Mouse (Mus musculus): ENCODE results near the gene Vmn1r104. TPM values are rescaled to one million over a fixed set of nuclear protein-coding genes. Genes with fewer than 3 reads are reported as not detected.
"Not testable (repeated sequence)": the region's sequence is repeated elsewhere in the genome, so short reads cannot be mapped to it uniquely, and the experiment has no call there.

Vmn1r104 gene
- not detected for total RNA-seq (2021)
- long read RNA-seq, experiment 1: 0 reads
- long read RNA-seq, experiment 2: 0 reads

- H3K4me3 ChIP-seq; DNase-seq (ENCODE audit: extremely low spot score in 1 of 2, low spot score in 2 of 2); intact Hi-C loops (cut with DNase I): not testable (repeated sequence)
Observed at GRCm38 (mm10) chr7:20533537-20533936, at the start of gene Vmn1r104. Vmn1r104 (plus strand) TSS chr7:20533837.

GRCm38 (mm10) chr7:20510434-20510833, 23.2 kb upstream of the Vmn1r104 start, which contains the start of gene Vmn1r103:
Vmn1r103 (minus strand) TSS chr7:20510534.
- DNase-seq (ENCODE audit: extremely low spot score in 1 of 2, low spot score in 2 of 2); H3K4me3 ChIP-seq; H3K27ac ChIP-seq; intact Hi-C loops (cut with DNase I): not testable (repeated sequence)

More at GRCm38 (mm10) chr7:20533537-20533936, at the start of gene Vmn1r104:
- not testable (repeated sequence) for H3K27ac ChIP-seq

DNA sequence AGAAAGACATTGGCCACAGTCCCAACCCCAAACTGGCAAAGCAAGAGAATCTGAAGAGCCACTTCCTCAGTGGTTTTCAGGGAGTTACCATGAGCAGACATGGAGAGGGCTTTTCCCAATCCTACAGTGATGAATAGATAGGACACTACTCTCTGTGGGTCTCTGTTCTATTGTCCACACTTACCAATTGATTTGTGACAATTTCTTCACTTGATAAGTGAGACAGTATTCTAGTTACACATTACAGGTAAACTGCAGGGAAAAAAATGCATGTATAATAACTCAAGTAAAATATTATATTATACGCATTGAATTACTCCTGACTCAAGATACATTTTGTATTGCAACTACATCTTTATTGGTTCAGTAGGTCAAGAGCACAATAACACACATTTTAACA, 12.0 kb downstream of the Vmn1r104 start, which contains the start of gene Gm5726:
Gm5726 (minus strand) TSS at position 101 of the 400 bp plus-strand sequence.
- H3K27ac ChIP-seq; DNase-seq (ENCODE audit: extremely low spot score in 1 of 2, low spot score in 2 of 2); H3K4me3 ChIP-seq; intact Hi-C loops (cut with DNase I): not testable (repeated sequence)

DNA sequence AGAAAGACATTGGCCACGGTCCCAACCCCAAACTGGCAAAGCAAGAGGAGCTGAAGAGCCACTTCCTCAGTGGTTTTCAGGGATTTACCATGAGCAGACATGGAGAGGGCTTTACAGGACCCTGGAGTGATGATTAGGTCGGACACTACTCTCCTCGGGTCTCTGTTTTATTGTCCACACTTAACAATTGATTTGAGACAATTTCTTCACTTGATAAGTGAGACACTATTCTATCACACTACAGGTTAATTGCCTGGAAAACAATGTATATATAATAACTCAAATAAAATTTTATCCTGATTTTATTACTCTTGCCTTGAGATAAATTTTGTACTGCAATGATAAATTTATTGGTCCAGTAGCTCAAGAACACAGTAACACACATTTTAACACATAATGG, 42.5 kb downstream of the Vmn1r104 start, which contains the start of gene Gm4141:
Gm4141 (minus strand) TSS at position 101 of the 400 bp plus-strand sequence.
- DNase-seq (ENCODE audit: extremely low spot score in 1 of 2, low spot score in 2 of 2); H3K4me3 ChIP-seq; H3K27ac ChIP-seq; intact Hi-C loops (cut with DNase I): not testable (repeated sequence)

Other genes with a start within 250 kb of the Vmn1r104 start
- not detected for gene Gm4133, start 199.8 kb upstream of the Vmn1r104 start, total RNA-seq (2021)
- gene Gm5728, start 158.4 kb upstream of the Vmn1r104 start, total RNA-seq (2021): not detected
- not detected for gene Vmn1r100, start 115.9 kb upstream of the Vmn1r104 start, total RNA-seq (2021)
- gene Vmn1r101, start 91.2 kb upstream of the Vmn1r104 start, total RNA-seq (2021): not detected
- not detected for gene Gm10670, start 58.9 kb upstream of the Vmn1r104 start, total RNA-seq (2021)
- gene Vmn1r103, start 23.3 kb upstream of the Vmn1r104 start, total RNA-seq (2021): not detected
- not detected for gene Gm5726, start 11.9 kb downstream of the Vmn1r104 start, total RNA-seq (2021)
- not detected for gene Gm4141, start 42.4 kb downstream of the Vmn1r104 start, total RNA-seq (2021)
- gene Gm4513, start 65.2 kb downstream of the Vmn1r104 start, total RNA-seq (2021): not detected
- gene Vmn1r107, start 135.1 kb downstream of the Vmn1r104 start, total RNA-seq (2021): not detected
- not detected for gene Vmn1r111, start 169.4 kb downstream of the Vmn1r104 start, total RNA-seq (2021)
- gene Gm10668, start 196.8 kb downstream of the Vmn1r104 start, total RNA-seq (2021): not detected
- gene Vmn1r112, start 237.3 kb downstream of the Vmn1r104 start, total RNA-seq (2021): not detected

Measured in left cerebral cortex, adult 2 months (tissue).